Mouse (Mus musculus) midbrain, embryonic 10.5 days (tissue): Measurements from ENCODE around the gene Rfpl4. TPM values are rescaled to one million over a fixed set of nuclear protein-coding genes. Genes with fewer than 3 reads are reported as not detected.
"Not testable (repeated sequence)": the region's sequence is repeated elsewhere in the genome, so short reads cannot be mapped to it uniquely, and the experiment has no call there.

Experiments used
- DNase-seq: peaks from one replicate; pipeline ENCODE4 v3.0.0-alpha.2; 2017; ENCODE audit warnings: low spot score
- H3K27ac ChIP-seq: fragments of 300-500 bp; sonication (generic); replicated peaks from 2 replicates; pipeline ENCODE4 v1.5.1; 2016; ENCODE audit warnings: mild to moderate bottlenecking
- H3K27me3 ChIP-seq: fragments of 300-500 bp; sonication (generic); 2 replicates; pipeline ENCODE4 v1.6.1; 2016; ENCODE audit warnings: low read depth, mild to moderate bottlenecking; ENCODE audit not compliant: poor library complexity, severe bottlenecking
- H3K36me3 ChIP-seq: fragments of 300-500 bp; sonication (generic); 2 replicates; pipeline ENCODE4 v1.6.1; 2016; ENCODE audit warnings: mild to moderate bottlenecking, moderate library complexity
- H3K4me1 ChIP-seq: fragments of 300-500 bp; sonication (generic); 2 replicates; pipeline ENCODE4 v1.6.1; 2016
- H3K4me3 ChIP-seq: fragments of 300-500 bp; sonication (generic); 2 replicates; pipeline ENCODE4 v1.5.1; 2016; ENCODE audit warnings: mild to moderate bottlenecking, moderate library complexity
- H3K9me3 ChIP-seq: fragments of 300-500 bp; sonication (generic); replicated peaks from 2 replicates; pipeline ENCODE4 v1.6.1; 2016; ENCODE audit warnings: mild to moderate bottlenecking
- WGBS: fragments of 180-500 bp; shearing (Covaris S2); methylation state at CpG from one replicate; pipeline ENCODE4 v1.1.7; 2016; 5-methylcytosine and 5-hydroxymethylcytosine counted together
- polyA plus RNA-seq: library from polyadenylated mRNA; unstranded; fragments of >200 nt; fragmentation: Nextera tagmentation; extraction: Ambion mirVana; gene quantifications from 2 replicates; pipeline ENCODE4 v1.2.1, GENCODE M21; 2016

The Rfpl4 gene
- polyA plus RNA-seq, 1 experiment from 2014 or later = not detected

GRCm38 (mm10) chr7:5092381-5092780 is 24.4 kb downstream of the Rfpl4 start:
- peaks cover 99% of the 10 kb centered on the region for H3K36me3 ChIP-seq
- H3K4me1 ChIP-seq = no peaks in the 10 kb centered on the region
- H3K27me3 ChIP-seq = no peaks in the 10 kb centered on the region
- DNase-seq = no peak
- 92% methylated on average over 6 of the region's 6 CpGs for WGBS
- H3K4me3 ChIP-seq = no peak overlapping the region
- H3K27ac ChIP-seq = no peak overlapping the region
- H3K9me3 ChIP-seq = no peaks in the 10 kb centered on the region

- no peaks in the 10 kb centered on the region for H3K4me1 ChIP-seq
- H3K4me3 ChIP-seq = no peak overlapping the region
- no peaks in the 10 kb centered on the region; the same call in 1 of the 2 replicates for H3K9me3 ChIP-seq
- no peak for DNase-seq
- no peaks in the 10 kb centered on the region for H3K27me3 ChIP-seq
- peaks cover 98% of the 10 kb centered on the region for H3K36me3 ChIP-seq
- no peak overlapping the region for H3K27ac ChIP-seq
- 94% methylated on average over 15 of the region's 15 CpGs for WGBS
Observed at GRCm38 (mm10) chr7:5091008-5091728, 25.6 kb downstream of the Rfpl4 start.

DNA sequence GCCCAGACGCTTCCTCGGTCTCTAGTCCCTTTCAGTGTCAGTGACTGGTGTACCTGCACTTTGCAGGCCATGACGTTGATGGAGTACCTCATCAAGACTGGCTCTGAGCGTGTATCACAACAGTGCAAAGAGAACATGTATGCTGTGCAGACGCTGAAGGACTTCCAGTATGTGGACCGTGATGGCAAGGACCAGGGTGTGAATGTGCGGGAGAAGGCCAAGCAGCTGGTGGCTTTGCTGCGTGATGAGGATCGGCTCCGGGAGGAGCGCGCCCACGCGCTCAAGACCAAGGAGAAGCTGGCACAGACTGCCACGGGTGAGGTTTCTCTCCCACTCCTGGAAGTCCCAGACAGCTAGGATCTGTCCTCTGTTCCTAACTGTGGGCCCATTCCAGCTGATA is 26.9 kb downstream of the Rfpl4 start:
- no peaks in the 10 kb centered on the region; the same call in 1 of the 2 replicates for H3K9me3 ChIP-seq
- 96% methylated on average over 15 of the region's 15 CpGs for WGBS
- no peak for DNase-seq
- H3K4me3 ChIP-seq = no peak overlapping the region
- peaks cover 98% of the 10 kb centered on the region for H3K36me3 ChIP-seq
- no peaks in the 10 kb centered on the region for H3K27me3 ChIP-seq
- H3K27ac ChIP-seq = no peak overlapping the region
- no peaks in the 10 kb centered on the region for H3K4me1 ChIP-seq

DNA sequence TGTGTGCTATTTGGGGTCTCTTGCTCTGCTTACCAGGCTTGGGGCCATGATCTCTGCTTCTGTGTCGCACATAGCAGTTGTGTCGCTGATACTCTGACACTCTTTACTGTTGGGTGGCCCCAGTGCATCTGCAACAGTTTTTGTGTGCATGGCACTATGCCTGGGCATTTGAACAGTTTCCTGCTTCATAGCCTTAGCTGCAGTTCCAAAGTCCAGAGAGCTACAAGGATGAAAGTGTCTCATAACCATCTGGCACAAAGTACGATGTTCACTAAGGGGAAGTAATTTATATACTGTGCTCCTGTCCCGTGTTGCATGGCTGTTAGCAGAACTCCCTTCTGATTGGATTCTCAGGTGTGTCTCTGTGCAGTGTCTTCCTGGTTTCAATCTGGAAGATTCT is 28.9 kb downstream of the Rfpl4 start:
- no peaks in the 10 kb centered on the region; the same call in 1 of the 2 replicates for H3K9me3 ChIP-seq
- no peaks in the 10 kb centered on the region for H3K27me3 ChIP-seq
- no peaks in the 10 kb centered on the region for H3K4me1 ChIP-seq
- H3K27ac ChIP-seq = no peak overlapping the region
- H3K4me3 ChIP-seq = no peak overlapping the region
- 92% methylated on average over 4 of the region's 4 CpGs for WGBS
- DNase-seq = no peak
- H3K36me3 ChIP-seq = peaks cover 98% of the 10 kb centered on the region

DNA sequence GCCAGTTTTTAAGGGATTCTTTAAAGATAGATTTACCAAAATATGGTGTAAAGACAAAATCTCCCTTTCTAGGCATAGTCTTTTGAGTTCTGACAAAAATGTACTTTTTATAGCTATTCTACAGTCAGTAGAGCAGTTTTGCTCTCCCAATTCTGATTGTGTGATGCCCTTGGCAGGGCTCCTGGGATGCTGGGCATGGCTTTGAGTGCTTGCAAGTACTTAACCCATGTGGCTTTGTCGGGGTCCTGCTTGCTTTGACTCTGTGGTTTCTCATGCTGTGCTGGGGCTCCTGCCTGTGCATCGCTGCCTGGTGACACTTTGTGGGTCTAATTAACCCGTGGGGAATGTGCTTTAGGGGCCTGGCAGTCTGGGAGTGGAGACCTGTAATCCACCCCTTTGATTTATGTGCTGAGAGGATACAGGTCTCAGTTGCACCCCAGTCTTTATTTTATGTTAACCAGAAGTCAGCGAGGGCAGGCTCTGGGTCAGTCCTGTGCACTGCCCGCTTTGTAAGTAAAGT is 29.8 kb downstream of the Rfpl4 start:
- Histone ChIP-seq H3K36me3 (peaks cover 92% of the 10 kb centered on the region), H3K27ac (no peak overlapping the region), H3K4me3 (no peak overlapping the region), H3K4me1 (peaks cover 3% of the 10 kb centered on the region; the same call in 1 of the 2 replicates), H3K27me3 (no peaks in the 10 kb centered on the region), H3K9me3 (no peaks in the 10 kb centered on the region; the same call in 1 of the 2 replicates)
- DNase-seq = no peak
- 94% methylated on average over 5 of the region's 5 CpGs for WGBS

GRCm38 (mm10) chr7:5085512-5085911 is 31.2 kb downstream of the Rfpl4 start:
- WGBS = 100% methylated on average over 1 of the region's 1 CpGs
- H3K27me3 ChIP-seq = no peaks in the 10 kb centered on the region
- H3K27ac ChIP-seq = no peak overlapping the region
- no peak overlapping the region for H3K4me3 ChIP-seq
- no peak for DNase-seq
- no peaks in the 10 kb centered on the region; the same call in 1 of the 2 replicates for H3K9me3 ChIP-seq
- peaks cover 17% of the 10 kb centered on the region for H3K4me1 ChIP-seq
- H3K36me3 ChIP-seq = peaks cover 80% of the 10 kb centered on the region

GRCm38 (mm10) chr7:5083325-5084105 is 33.2 kb downstream of the Rfpl4 start:
- 95% methylated on average over 18 of the region's 18 CpGs for WGBS
- no peak overlapping the region for H3K4me3 ChIP-seq
- peaks cover 72% of the 10 kb centered on the region for H3K36me3 ChIP-seq
- DNase-seq = no peak
- H3K27ac ChIP-seq = no peak overlapping the region
- peaks cover 20% of the 10 kb centered on the region for H3K4me1 ChIP-seq
- no peaks in the 10 kb centered on the region for H3K27me3 ChIP-seq
- no peaks in the 10 kb centered on the region; the same call in 1 of the 2 replicates for H3K9me3 ChIP-seq

DNA sequence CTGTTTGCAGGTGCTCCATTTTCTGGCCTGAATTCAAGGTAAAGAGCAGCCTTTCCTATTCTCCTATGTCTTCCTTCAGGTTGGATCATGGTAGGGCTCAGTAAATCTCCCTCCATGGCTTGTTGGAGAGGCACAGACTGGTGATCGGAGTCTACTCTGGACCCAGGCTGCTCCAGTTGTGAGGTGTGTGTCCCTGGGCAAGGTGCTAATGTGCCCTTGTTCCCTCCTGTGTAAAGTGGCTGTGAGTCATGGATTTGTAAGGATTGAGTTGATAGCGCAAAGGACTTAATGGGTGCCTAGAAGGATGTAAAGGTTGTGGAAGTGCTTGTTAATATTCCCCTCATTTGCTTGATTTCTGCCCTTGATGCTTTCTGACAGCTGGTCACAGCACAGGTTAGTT is 34.8 kb downstream of the Rfpl4 start:
- Histone ChIP-seq H3K4me3 (peak overlapping the region; percentile 95; the same call in 1 of the 2 replicates), H3K36me3 (peaks cover 72% of the 10 kb centered on the region)

GRCm38 (mm10) chr7:5081241-5081640 is 35.5 kb downstream of the Rfpl4 start:
- 85% methylated on average over 6 of the region's 6 CpGs for WGBS
- Histone ChIP-seq H3K27ac (no peak overlapping the region), H3K27me3 (no peaks in the 10 kb centered on the region), H3K4me1 (peaks cover 20% of the 10 kb centered on the region), H3K9me3 (no peaks in the 10 kb centered on the region; the same call in 1 of the 2 replicates), H3K36me3 (peaks cover 73% of the 10 kb centered on the region), H3K4me3 (peak overlapping the region; percentile 95)
- DNase-seq = no peak

More for the DNA sequence above, 34.8 kb downstream of the Rfpl4 start:
- 100% methylated on average over 2 of the region's 2 CpGs for WGBS
- H3K27ac ChIP-seq = no peak overlapping the region
- H3K27me3 ChIP-seq = no peaks in the 10 kb centered on the region
- no peak for DNase-seq
- H3K9me3 ChIP-seq = no peaks in the 10 kb centered on the region; the same call in 1 of the 2 replicates
- peaks cover 20% of the 10 kb centered on the region for H3K4me1 ChIP-seq

- Histone ChIP-seq H3K4me1 (peaks cover 20% of the 10 kb centered on the region), H3K4me3 (peak overlapping the region; percentile 95), H3K27ac (peak overlapping the region; percentile 93), H3K27me3 (no peaks in the 10 kb centered on the region), H3K36me3 (peaks cover 72% of the 10 kb centered on the region), H3K9me3 (no peaks in the 10 kb centered on the region)
- DNase-seq = no peak
- WGBS = 26% methylated on average over 6 of the region's 6 CpGs
Observed at GRCm38 (mm10) chr7:5080815-5081214, 35.9 kb downstream of the Rfpl4 start.

DNA sequence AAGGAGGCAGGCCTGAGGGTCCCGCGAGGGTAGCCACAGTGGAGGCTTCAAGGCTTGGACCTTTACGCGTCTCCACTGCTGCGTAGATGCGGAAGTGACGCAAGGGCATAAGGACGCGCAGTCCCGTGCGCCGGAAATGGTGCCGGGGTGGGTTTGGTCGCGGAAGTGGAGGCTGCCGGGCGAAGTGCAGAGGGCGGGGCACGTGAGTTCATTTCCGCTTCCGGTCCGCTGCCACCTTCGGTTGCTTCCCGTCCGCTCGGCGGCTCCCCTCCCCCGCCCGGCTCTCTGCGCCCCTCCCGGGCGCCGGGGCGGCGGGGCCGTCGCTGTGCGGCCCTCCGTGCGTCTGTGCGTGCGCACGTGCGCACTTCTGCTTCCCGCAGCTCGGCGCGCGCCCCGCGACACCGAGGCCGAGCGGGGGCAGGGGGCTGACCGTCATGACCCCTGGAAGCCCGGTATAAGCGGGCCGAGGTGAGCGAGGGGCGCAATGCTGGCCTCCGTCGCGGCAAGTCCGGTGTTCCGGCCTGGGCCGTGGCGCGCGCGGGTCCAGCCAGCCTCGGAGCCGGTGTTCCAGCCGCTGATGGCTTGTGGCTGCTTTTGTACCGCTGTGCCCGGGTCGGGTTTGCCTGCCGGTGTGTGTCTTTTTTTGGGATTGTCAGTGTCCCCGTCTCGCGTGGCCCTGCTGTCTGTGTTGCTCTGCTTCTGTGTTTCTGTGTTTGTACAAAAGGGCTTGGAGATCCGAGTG is 36.6 kb downstream of the Rfpl4 start, which contains the start of gene Epn1:
Epn1 (plus strand) TSS at position 226 of the 742 bp plus-strand sequence.
- H3K4me3 ChIP-seq = peak within 1 kb of the TSS; percentile 95
- H3K27ac ChIP-seq = peak within 1 kb of the TSS; percentile 93
- no peaks in the 10 kb centered on the region for H3K27me3 ChIP-seq
- no peaks in the 10 kb centered on the region for H3K9me3 ChIP-seq
- under 1% methylated on average over 81 of the region's 81 CpGs for WGBS
- DNase-seq = peak; percentile 95
- peaks cover 20% of the 10 kb centered on the region for H3K4me1 ChIP-seq
- peaks cover 71% of the 10 kb centered on the region for H3K36me3 ChIP-seq

DNA sequence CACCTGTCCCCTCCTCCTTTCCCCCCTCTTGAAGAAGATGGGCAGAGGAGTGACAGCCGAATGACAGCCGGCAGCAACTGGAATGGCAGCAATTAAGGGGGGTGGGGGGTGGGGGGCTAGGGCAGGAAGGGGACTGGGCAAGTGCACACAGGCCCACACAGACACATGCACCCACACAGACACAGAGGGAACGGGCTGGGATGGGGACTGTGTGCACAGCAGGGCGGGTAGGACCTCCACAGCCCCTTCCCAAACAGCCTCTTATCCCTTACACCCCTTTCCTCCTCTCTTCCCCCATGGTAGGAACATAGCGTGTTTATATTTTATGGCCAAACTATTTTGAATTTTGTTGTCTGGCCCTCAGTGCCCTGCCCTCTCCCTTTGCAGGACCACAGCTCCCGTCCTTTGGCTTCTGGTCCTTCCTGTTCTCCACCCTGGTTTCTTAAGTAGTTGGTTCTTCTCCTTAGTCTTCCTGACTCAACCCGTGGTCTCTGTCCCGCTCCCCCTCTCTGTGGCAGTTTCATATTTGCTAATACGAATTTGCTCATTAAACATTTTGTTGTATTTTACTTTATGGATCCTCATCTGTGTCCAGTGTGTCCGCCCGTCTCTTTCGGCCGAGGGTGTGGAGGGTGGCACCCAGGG is 37.3 kb downstream of the Rfpl4 start:
- H3K4me3 ChIP-seq = peak overlapping the region; percentile 95
- peak overlapping the region; percentile 93 for H3K27ac ChIP-seq
- WGBS = 57% methylated on average over 10 of the region's 13 CpGs
- H3K4me1 ChIP-seq = peaks cover 20% of the 10 kb centered on the region
- not testable (repeated sequence) for DNase-seq, H3K27me3 ChIP-seq, H3K9me3 ChIP-seq
- peaks cover 71% of the 10 kb centered on the region for H3K36me3 ChIP-seq
